Mouse (Mus musculus) lung, postnatal 0 days (tissue): ENCODE results near the gene Amdhd1.

Experiments
- CTCF ChIP-seq: IDR thresholded peaks from 2 replicates; pipeline ENCODE4 v1.5.1; 2016; ENCODE audit warnings: antibody characterized with exemption, mild to moderate bottlenecking
- EP300 ChIP-seq: IDR thresholded peaks from 2 replicates; pipeline ENCODE4 v1.6.1; 2016; ENCODE audit warnings: antibody characterized with exemption, mild to moderate bottlenecking, control low read depth

DNA sequence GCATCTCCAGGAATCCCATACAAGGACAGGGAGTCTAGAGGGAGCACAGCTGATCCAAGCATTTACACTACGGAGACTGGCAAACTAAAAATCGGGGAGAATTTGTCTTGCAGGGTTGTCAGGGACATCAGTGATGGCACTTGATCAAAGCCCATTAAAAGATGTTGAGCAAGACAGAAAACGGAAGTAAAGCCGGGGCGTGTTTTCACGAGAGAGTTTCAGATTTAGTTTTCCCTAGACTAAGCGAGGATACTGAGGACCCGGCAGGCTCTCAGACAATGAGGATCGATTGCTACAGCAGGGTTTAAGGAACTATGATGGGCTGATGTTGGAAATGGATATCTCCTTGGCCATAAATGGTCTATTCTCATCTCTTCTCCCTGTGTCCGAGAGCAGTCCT lies 27.2 kb upstream of the Amdhd1 start:
- TF ChIP-seq CTCF (no peak), EP300 (no peak)
